Mouse (Mus musculus) liver, embryonic 14.5 days (tissue): Measurements from ENCODE around the gene Nfia. TPM values are rescaled to one million over a fixed set of nuclear protein-coding genes. Genes with fewer than 3 reads are reported as not detected.

Experiments
- ATAC-seq: fragments of 200-750 bp; cut with Nextera tagmentation; 2 replicates; pipeline ENCODE4 v1.8.0; 2017; ENCODE audit warnings: moderate number of reproducible peaks, mild to moderate bottlenecking, moderate library complexity; ENCODE audit not compliant: insufficient read depth
- DNase-seq, 3 experiments: peaks; one replicate each; pipeline ENCODE4 v3.0.0-alpha.2; 2012 to 2013; ENCODE audit warnings: low read depth in 3 of 3, low spot score in 3 of 3
- H3K27ac ChIP-seq: fragments of 300-500 bp; sonication (generic); 2 replicates; pipeline ENCODE4 v1.5.1; 2014; ENCODE audit warnings: moderate library complexity, mild to moderate bottlenecking, control low read depth, inconsistent platforms
- H3K27me3 ChIP-seq: fragments of 300-500 bp; sonication (generic); 2 replicates; pipeline ENCODE4 v1.6.1; 2014; ENCODE audit warnings: mild to moderate bottlenecking, low read length, moderate library complexity; ENCODE audit not compliant: control insufficient read depth, insufficient read depth
- H3K36me3 ChIP-seq: fragments of 300-500 bp; sonication (generic); replicated peaks from 2 replicates; pipeline ENCODE4 v1.6.1; 2014; ENCODE audit warnings: low read depth; ENCODE audit not compliant: control insufficient read depth, insufficient read depth
- H3K4me1 ChIP-seq, 2 experiments: fragments of 200-500 bp in 1 of 2; fragments of 300-500 bp in 1 of 2; sonication (generic) in 1 of 2; replicated peaks; 2 replicates each; pipeline ENCODE4 v1.6.1; 2012 to 2014; ENCODE audit warnings: antibody characterized with exemption in 1 of 2, inconsistent platforms in 1 of 2, low read length in 1 of 2; ENCODE audit not compliant: control insufficient read depth in 2 of 2, insufficient read depth in 2 of 2
- H3K4me2 ChIP-seq: fragments of 300-500 bp; sonication (generic); 2 replicates; pipeline ENCODE4 v1.6.1; 2014; ENCODE audit warnings: low read depth, mild to moderate bottlenecking, control low read depth, moderate library complexity
- H3K4me3 ChIP-seq, 2 experiments: fragments of 200-500 bp in 1 of 2; fragments of 300-500 bp in 1 of 2; sonication (generic) in 1 of 2; 2 replicates each; pipeline ENCODE4 v1.5.1; 2012 to 2014; ENCODE audit warnings: low read depth in 2 of 2, low read length in 2 of 2, mild to moderate bottlenecking in 2 of 2, control low read depth in 1 of 2, inconsistent platforms in 1 of 2, moderate library complexity in 1 of 2; ENCODE audit not compliant: insufficient read depth in 1 of 2
- H3K9ac ChIP-seq: fragments of 300-500 bp; sonication (generic); replicated peaks from 2 replicates; pipeline ENCODE4 v1.6.1; 2014; ENCODE audit warnings: mild to moderate bottlenecking, control low read depth, moderate library complexity
- H3K9me3 ChIP-seq: fragments of 300-500 bp; sonication (generic); 2 replicates; pipeline ENCODE4 v1.6.1; 2016; ENCODE audit warnings: low read length, mixed read lengths; ENCODE audit not compliant: control insufficient read depth
- CTCF ChIP-seq: IDR thresholded peaks from 2 replicates; pipeline ENCODE4 v1.5.1; 2016; ENCODE audit warnings: antibody characterized with exemption, low read depth, control low read depth
- EP300 ChIP-seq: IDR thresholded peaks from 2 replicates; pipeline ENCODE4 v1.6.1; 2016; ENCODE audit warnings: antibody characterized with exemption, low read depth
- WGBS: fragments of 180-500 bp; shearing (Covaris S2); extraction: QIAGEN DNeasy Blood & Tissue Kit; methylation state at CpG from one replicate; pipeline ENCODE4 v1.1.7; 2014; ENCODE audit not compliant: insufficient replicate concordance; 5-methylcytosine and 5-hydroxymethylcytosine counted together
- polyA plus RNA-seq, 2 experiments: library from polyadenylated mRNA; depleted of rRNA in 1 of 2; stranded (reverse) in 1 of 2; unstranded in 1 of 2; fragments of >200 nt; fragmentation: Nextera tagmentation in 1 of 2; extraction: Ambion mirVana in 1 of 2; gene quantifications; 2 replicates each; pipeline versions ENCODE4 v1.2.1 to v1.2.3; 2012 to 2014

Gene Nfia
- polyA plus RNA-seq, 2 experiments, result 1.0 to 2.6 TPM

- Histone ChIP-seq H3K4me1 (peaks cover 0 to 4% of the 10 kb centered on the region in 2 experiments; a peak in 1 of 4 replicates), H3K9ac (no peak overlapping the region), H3K9me3 (no peaks in the 10 kb centered on the region), H3K36me3 (no peaks in the 10 kb centered on the region), H3K4me3 (no peak overlapping the region), H3K27me3 (no peaks in the 10 kb centered on the region), H3K27ac (no peak overlapping the region), H3K4me2 (no peak overlapping the region)
- ATAC-seq (no peak), DNase-seq (no peak)
- TF ChIP-seq EP300 (no peak), CTCF (no peak)
- WGBS, result 71% methylated on average over 4 of the region's 4 CpGs
Observed at GRCm38 (mm10) chr4:97859431-97859830, 86.9 kb downstream of the Nfia start.

DNA sequence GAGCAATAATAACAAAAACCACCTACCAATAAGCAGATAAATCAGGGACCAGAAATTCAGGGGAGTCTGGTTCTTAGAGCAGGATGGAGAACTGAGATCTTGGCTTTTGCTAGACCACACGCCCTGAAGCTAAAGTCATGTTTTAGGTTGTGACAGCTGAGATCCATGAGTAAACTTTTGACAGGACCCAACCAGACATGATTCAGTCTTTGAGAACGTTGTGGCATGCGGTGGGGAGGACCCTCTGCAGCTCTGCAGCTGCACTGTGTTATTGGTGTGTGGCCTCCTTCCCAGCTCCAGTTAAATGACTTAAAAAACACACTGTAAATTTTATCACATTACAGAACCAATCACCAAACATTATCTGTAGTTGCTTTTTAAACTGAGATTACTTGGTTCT is 87.8 kb downstream of the Nfia start:
- whole genome bisulfite sequencing, result 46% methylated on average over 3 of the region's 3 CpGs
- Histone ChIP-seq H3K4me2 (no peak overlapping the region), H3K27ac (no peak overlapping the region), H3K9ac (no peak overlapping the region), H3K4me1 (peaks cover 0 to 4% of the 10 kb centered on the region in 2 experiments; a peak in 1 of 4 replicates), H3K4me3 (no peak overlapping the region), H3K36me3 (no peaks in the 10 kb centered on the region), H3K27me3 (no peaks in the 10 kb centered on the region), H3K9me3 (no peaks in the 10 kb centered on the region)
- no peak for DNase-seq
- ATAC-seq, result no peak
- TF ChIP-seq EP300 (no peak), CTCF (no peak)

- H3K27ac ChIP-seq, result no peak overlapping the region
- H3K4me3 ChIP-seq, result no peak overlapping the region
- DNase-seq, result no peak
- no peaks in the 10 kb centered on the region for H3K27me3 ChIP-seq
- H3K9me3 ChIP-seq, result no peaks in the 10 kb centered on the region
- 0 out of 4 replicates have a peak, but pooled peaks cover 0 to 2% of the 10 kb centered on the region in 2 experiments for H3K4me1 ChIP-seq
- no peak for ATAC-seq
- no peak overlapping the region for H3K4me2 ChIP-seq
- TF ChIP-seq CTCF, result no peak
- no peak for TF ChIP-seq EP300
- 68% methylated on average over 8 of the region's 8 CpGs for WGBS
- H3K36me3 ChIP-seq, result no peaks in the 10 kb centered on the region
- H3K9ac ChIP-seq, result no peak overlapping the region
Observed at GRCm38 (mm10) chr4:97860791-97861344, 88.3 kb downstream of the Nfia start.

DNA sequence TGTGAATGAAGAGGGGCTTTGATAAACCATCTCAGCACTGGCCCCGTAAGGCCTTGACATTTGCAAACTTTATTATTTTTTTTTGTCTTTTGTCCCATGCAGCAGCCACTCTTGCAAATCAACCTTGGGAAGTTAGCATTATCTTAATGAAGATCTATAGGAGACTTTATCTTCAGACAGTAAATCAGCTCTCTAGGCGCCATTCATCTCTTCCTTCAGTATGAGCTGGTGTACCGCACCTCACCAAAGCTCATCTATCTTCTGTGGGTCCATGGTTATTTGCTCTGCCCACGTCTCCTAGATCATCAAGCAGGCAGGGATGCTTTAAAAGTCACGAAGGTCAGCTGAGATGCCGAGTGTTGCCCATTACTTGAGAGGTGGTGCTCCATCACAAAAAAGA is 89.8 kb downstream of the Nfia start:
- 68% methylated on average over 6 of the region's 6 CpGs for WGBS
- H3K27ac ChIP-seq, result no peak overlapping the region
- no peak overlapping the region for H3K4me2 ChIP-seq
- H3K4me1 ChIP-seq, result 0 out of 4 replicates have a peak, but pooled peaks cover 0 to 2% of the 10 kb centered on the region in 2 experiments
- no peaks in the 10 kb centered on the region for H3K36me3 ChIP-seq
- no peaks in the 10 kb centered on the region for H3K27me3 ChIP-seq
- H3K4me3 ChIP-seq, result no peak overlapping the region
- H3K9me3 ChIP-seq, result no peaks in the 10 kb centered on the region
- ATAC-seq (no peak), DNase-seq (no peak)
- no peak overlapping the region for H3K9ac ChIP-seq
- TF ChIP-seq CTCF (no peak), EP300 (no peak)

GRCm38 (mm10) chr4:97864276-97864675 is 91.7 kb downstream of the Nfia start:
- no peak for ATAC-seq
- H3K4me3 ChIP-seq, result no peak overlapping the region
- H3K27me3 ChIP-seq, result no peaks in the 10 kb centered on the region
- DNase-seq, result no peak
- H3K27ac ChIP-seq, result no peak overlapping the region
- H3K9ac ChIP-seq, result no peak overlapping the region
- 0 out of 4 replicates have a peak, but pooled peaks cover 0 to 5% of the 10 kb centered on the region in 2 experiments for H3K4me1 ChIP-seq
- TF ChIP-seq CTCF, result no peak
- no peak for TF ChIP-seq EP300
- H3K9me3 ChIP-seq, result no peaks in the 10 kb centered on the region
- no peak overlapping the region for H3K4me2 ChIP-seq
- 68% methylated on average over 2 of the region's 2 CpGs for WGBS
- no peaks in the 10 kb centered on the region for H3K36me3 ChIP-seq
